Mouse (Mus musculus) embryonic facial prominence, embryonic 14.5 days (tissue): Measurements from ENCODE around the gene Cnot10. TPM values are rescaled to one million over a fixed set of nuclear protein-coding genes. Genes with fewer than 3 reads are reported as not detected.
A peak's percentile ranks its signal among the peaks of the same experiment; 100 is the strongest.
"Not testable (repeated sequence)": the region's sequence is repeated elsewhere in the genome, so short reads cannot be mapped to it uniquely, and the experiment has no call there.

ENCODE experiments used
- ATAC-seq: fragments of 200-750 bp; cut with Nextera tagmentation; 2 replicates; pipeline ENCODE4 v1.8.0; 2017; ENCODE audit warnings: low read depth, moderate number of reproducible peaks, moderate TSS enrichment
- DNase-seq: peaks from one replicate; pipeline ENCODE4 v3.0.0-alpha.2; 2015; ENCODE audit warnings: low spot score
- H3K27ac ChIP-seq: fragments of 300-500 bp; sonication (generic); replicated peaks from 2 replicates; pipeline ENCODE4 v1.5.1; 2014; ENCODE audit warnings: low read depth, mild to moderate bottlenecking, low read length, moderate library complexity
- H3K27me3 ChIP-seq: fragments of 300-500 bp; sonication (generic); replicated peaks from 2 replicates; pipeline ENCODE4 v1.6.1; 2014; ENCODE audit warnings: low read length; ENCODE audit not compliant: control insufficient read depth, insufficient read depth
- H3K36me3 ChIP-seq: fragments of 300-500 bp; sonication (generic); 2 replicates; pipeline ENCODE4 v1.6.1; 2014; ENCODE audit warnings: low read length, mixed read lengths; ENCODE audit not compliant: control insufficient read depth, insufficient read depth
- H3K4me1 ChIP-seq: fragments of 300-500 bp; sonication (generic); 2 replicates; pipeline ENCODE4 v1.6.1; 2014; ENCODE audit warnings: antibody characterized with exemption, low read length; ENCODE audit not compliant: control insufficient read depth, insufficient read depth
- H3K4me2 ChIP-seq: fragments of 300-500 bp; sonication (generic); 2 replicates; pipeline ENCODE4 v1.6.1; 2014; ENCODE audit warnings: low read depth, mild to moderate bottlenecking, low read length, moderate library complexity, mixed read lengths
- H3K4me3 ChIP-seq: fragments of 300-500 bp; sonication (generic); 2 replicates; pipeline ENCODE4 v1.5.1; 2014; ENCODE audit warnings: low read depth, mild to moderate bottlenecking, low read length
- H3K9ac ChIP-seq: fragments of 300-500 bp; sonication (generic); 2 replicates; pipeline ENCODE4 v1.6.1; 2014; ENCODE audit warnings: low read depth, mild to moderate bottlenecking, low read length, moderate library complexity, mixed read lengths
- H3K9me3 ChIP-seq: fragments of 300-500 bp; sonication (generic); 2 replicates; pipeline ENCODE4 v1.6.1; 2016; ENCODE audit warnings: low read length; ENCODE audit not compliant: control insufficient read depth
- WGBS: fragments of 180-500 bp; shearing (Covaris S2); extraction: QIAGEN DNeasy Blood & Tissue Kit; methylation state at CpG from one replicate; pipeline ENCODE4 v1.1.7; 2014; 5-methylcytosine and 5-hydroxymethylcytosine counted together
- polyA plus RNA-seq: library from polyadenylated mRNA; unstranded; fragments of >200 nt; fragmentation: Nextera tagmentation; extraction: Ambion mirVana; gene quantifications from 2 replicates; pipeline ENCODE4 v1.2.1, GENCODE M21; 2014

Gene Cnot10
- polyA plus RNA-seq, 1 experiment from 2014 or later, result 52.4 TPM

- no peak for ATAC-seq
- WGBS, result 54% methylated on average over 7 of the region's 7 CpGs
Observed at GRCm38 (mm10) chr9:114661991-114662390, 22.0 kb upstream of the Cnot10 start.

GRCm38 (mm10) chr9:114660983-114661382 is 21.0 kb upstream of the Cnot10 start:
- no peaks in the 10 kb centered on the region for H3K27me3 ChIP-seq
- H3K4me3 ChIP-seq, result no peak overlapping the region
- no peak for ATAC-seq
- WGBS, result 70% methylated on average over 6 of the region's 6 CpGs
- peaks cover 4% of the 10 kb centered on the region; the same call in 1 of the 2 replicates for H3K9me3 ChIP-seq
- H3K27ac ChIP-seq, result no peak overlapping the region
- H3K36me3 ChIP-seq, result no peaks in the 10 kb centered on the region
- no peaks in the 10 kb centered on the region for H3K4me1 ChIP-seq
- no peak for DNase-seq
- H3K9ac ChIP-seq, result no peak overlapping the region
- H3K4me2 ChIP-seq, result no peak overlapping the region

More at GRCm38 (mm10) chr9:114661991-114662390, 22.0 kb upstream of the Cnot10 start:
- no peak for DNase-seq
- Histone ChIP-seq H3K36me3 (no peaks in the 10 kb centered on the region), H3K27me3 (no peaks in the 10 kb centered on the region), H3K4me2 (no peak overlapping the region), H3K4me1 (no peaks in the 10 kb centered on the region), H3K9me3 (peaks cover 4% of the 10 kb centered on the region; the same call in 1 of the 2 replicates), H3K4me3 (no peak overlapping the region), H3K9ac (no peak overlapping the region), H3K27ac (no peak overlapping the region)

GRCm38 (mm10) chr9:114660506-114660905 is 20.5 kb upstream of the Cnot10 start:
- DNase-seq, result no peak
- no peak overlapping the region for H3K27ac ChIP-seq
- H3K36me3 ChIP-seq, result no peaks in the 10 kb centered on the region
- no peak for ATAC-seq
- 70% methylated on average over 6 of the region's 6 CpGs for WGBS
- no peaks in the 10 kb centered on the region for H3K4me1 ChIP-seq
- peaks cover 4% of the 10 kb centered on the region; the same call in 1 of the 2 replicates for H3K9me3 ChIP-seq
- no peak overlapping the region for H3K9ac ChIP-seq
- no peak overlapping the region for H3K4me3 ChIP-seq
- H3K27me3 ChIP-seq, result no peaks in the 10 kb centered on the region
- no peak overlapping the region for H3K4me2 ChIP-seq

GRCm38 (mm10) chr9:114656701-114657100 is 16.7 kb upstream of the Cnot10 start:
- Histone ChIP-seq H3K4me3 (no peak overlapping the region), H3K9me3 (peaks cover 4% of the 10 kb centered on the region; the same call in 1 of the 2 replicates), H3K9ac (no peak overlapping the region), H3K27me3 (no peaks in the 10 kb centered on the region), H3K36me3 (no peaks in the 10 kb centered on the region), H3K4me2 (no peak overlapping the region), H3K27ac (no peak overlapping the region), H3K4me1 (no peaks in the 10 kb centered on the region)
- ATAC-seq (no peak), DNase-seq (no peak)
- WGBS, result 65% methylated on average over 3 of the region's 3 CpGs

- Histone ChIP-seq H3K9me3 (peaks cover 4% of the 10 kb centered on the region; the same call in 1 of the 2 replicates), H3K27me3 (no peaks in the 10 kb centered on the region), H3K27ac (no peak overlapping the region), H3K4me1 (no peaks in the 10 kb centered on the region), H3K9ac (no peak overlapping the region), H3K36me3 (no peaks in the 10 kb centered on the region), H3K4me2 (no peak overlapping the region), H3K4me3 (no peak overlapping the region)
- 87% methylated on average over 4 of the region's 4 CpGs for WGBS
- DNase-seq (no peak), ATAC-seq (no peak)
Observed at GRCm38 (mm10) chr9:114655356-114655755, 15.4 kb upstream of the Cnot10 start.

GRCm38 (mm10) chr9:114650938-114651634 is 11.1 kb upstream of the Cnot10 start:
- 57% methylated on average over 21 of the region's 21 CpGs for WGBS
- ATAC-seq, result no peak
- no peak overlapping the region for H3K9ac ChIP-seq
- H3K27me3 ChIP-seq, result no peaks in the 10 kb centered on the region
- no peak overlapping the region for H3K27ac ChIP-seq
- no peaks in the 10 kb centered on the region for H3K36me3 ChIP-seq
- H3K4me1 ChIP-seq, result no peaks in the 10 kb centered on the region
- H3K9me3 ChIP-seq, result no peaks in the 10 kb centered on the region
- DNase-seq, result no peak
- H3K4me2 ChIP-seq, result no peak overlapping the region
- H3K4me3 ChIP-seq, result no peak overlapping the region

- ATAC-seq, result no peak
- Histone ChIP-seq H3K27me3 (no peaks in the 10 kb centered on the region), H3K9ac (no peak overlapping the region), H3K9me3 (no peaks in the 10 kb centered on the region), H3K36me3 (no peaks in the 10 kb centered on the region), H3K4me3 (no peak overlapping the region), H3K4me1 (no peaks in the 10 kb centered on the region), H3K4me2 (no peak overlapping the region), H3K27ac (no peak overlapping the region)
- DNase-seq, result no peak
- 70% methylated on average over 5 of the region's 5 CpGs for WGBS
Observed at GRCm38 (mm10) chr9:114649371-114649770, 9.4 kb upstream of the Cnot10 start.

GRCm38 (mm10) chr9:114648472-114648871 is 8.5 kb upstream of the Cnot10 start:
- 50% methylated on average over 8 of the region's 9 CpGs for WGBS
- H3K27me3 ChIP-seq, H3K4me3 ChIP-seq, H3K27ac ChIP-seq, H3K4me2 ChIP-seq, H3K36me3 ChIP-seq, H3K4me1 ChIP-seq, H3K9ac ChIP-seq, H3K9me3 ChIP-seq: not testable (repeated sequence)
- ATAC-seq, result 0 out of 2 replicates have a peak, but pooled peaks have one; percentile 12
- peak; percentile 33 for DNase-seq
